Mouse (Mus musculus) C2C12 (cell line): ENCODE data around the gene Il1r1.

Experiments
- CEBPB ChIP-seq: IDR thresholded peaks from one replicate; pipeline ENCODE4 v1.6.1; 2011; ENCODE audit warnings: low read depth, mild to moderate bottlenecking, control low read depth, moderate library complexity
- CTCF ChIP-seq: IDR thresholded peaks from one replicate; pipeline ENCODE4 v1.5.1; 2011; ENCODE audit not compliant: control insufficient read depth, insufficient read depth, insufficient read length
- FOSL1 ChIP-seq: IDR thresholded peaks from one replicate; pipeline ENCODE4 v1.8.0; 2011; ENCODE audit warnings: mild to moderate bottlenecking, low read length; ENCODE audit not compliant: poor library complexity, insufficient read depth, severe bottlenecking
- MAX ChIP-seq: IDR thresholded peaks from one replicate; pipeline ENCODE4 v1.6.1; 2011; ENCODE audit warnings: mild to moderate bottlenecking, control low read depth
- MYOD1 ChIP-seq: IDR thresholded peaks from one replicate; pipeline ENCODE4 v1.6.1; 2011; ENCODE audit warnings: low read depth; ENCODE audit not compliant: control insufficient read depth, insufficient read length
- USF1 ChIP-seq: IDR thresholded peaks from one replicate; pipeline ENCODE4 v1.6.1; 2011; ENCODE audit warnings: low read depth, mild to moderate bottlenecking, control low read depth, moderate library complexity

DNA sequence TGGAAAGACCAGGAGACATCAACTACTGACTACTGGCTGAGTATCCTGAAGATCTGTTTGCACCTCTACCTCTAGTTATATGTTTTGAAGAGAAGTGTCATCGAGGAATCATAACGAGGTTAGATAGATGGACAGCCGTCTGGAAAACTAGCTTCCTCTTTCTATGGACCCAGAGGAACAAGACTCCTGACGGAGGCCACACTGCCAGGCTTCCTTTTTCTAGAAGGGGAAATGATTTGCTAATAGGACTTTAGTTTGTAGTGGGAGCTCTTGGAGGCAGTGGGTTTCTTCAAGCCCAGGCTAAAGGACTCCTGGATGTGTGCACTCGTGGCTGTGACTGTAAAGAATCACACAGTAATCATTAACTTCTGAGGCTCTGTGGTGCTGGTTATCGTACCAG lies 96.9 kb downstream of the Il1r1 start:
- TF ChIP-seq MYOD1 (no peak), CTCF (no peak), USF1 (no peak), CEBPB (no peak), MAX (no peak), FOSL1 (no peak)
